Mouse (Mus musculus): ENCODE measurements around the gene Srebf2.

- TF ChIP-seq CTCF (IDR thresholded peaks at IDR 0.05; ENCODE audit: low read depth, low read length) (no peak), POLR2A (IDR thresholded peaks at IDR 0.05; ENCODE audit: insufficient read depth, low read length) (no peak), EP300 (IDR thresholded peaks at IDR 0.05; ENCODE audit: insufficient read depth, low read depth, low read length) (no peak)
Measured at GRCm38 (mm10) chr15:82186131-82186530, 39.1 kb downstream of the Srebf2 start.

All from ES-Bruce4 (cell line).